Mouse (Mus musculus) ES-E14 (cell line): ENCODE data around the gene Cd300e. TPM values are rescaled to one million over a fixed set of nuclear protein-coding genes. Genes with fewer than 3 reads are reported as not detected.

ENCODE experiments used
- DNase-seq: peaks from one replicate; pipeline ENCODE4 v3.0.0-alpha.2; 2013; ENCODE audit warnings: low read depth, low spot score
- H3K27ac ChIP-seq: 2 replicates; pipeline ENCODE4 v1.5.1; 2012; ENCODE audit warnings: low read depth, mild to moderate bottlenecking, low read length, moderate library complexity, mixed read lengths; ENCODE audit not compliant: poor library complexity, insufficient read depth, severe bottlenecking
- H3K36me3 ChIP-seq: 2 replicates; pipeline ENCODE4 v1.6.1; 2012; ENCODE audit warnings: mild to moderate bottlenecking, low read length, moderate library complexity, mixed read lengths; ENCODE audit not compliant: control insufficient read depth, poor library complexity, insufficient read depth, severe bottlenecking
- H3K4me1 ChIP-seq, 2 experiments: fragments of 150-350 bp in 1 of 2; sonication (generic) in 1 of 2; 2 replicates each; pipeline ENCODE4 v1.6.1; 2012; ENCODE audit warnings: low read length in 2 of 2, mild to moderate bottlenecking in 1 of 2, mixed read lengths in 1 of 2; ENCODE audit not compliant: control insufficient read depth in 2 of 2, insufficient read depth in 2 of 2, poor library complexity in 1 of 2
- H3K4me3 ChIP-seq, 2 experiments: fragments of 150-350 bp in 1 of 2; sonication (generic) in 1 of 2; 2 replicates each; pipeline ENCODE4 v1.5.1; 2012; ENCODE audit warnings: low read length in 2 of 2, low read depth in 1 of 2, mild to moderate bottlenecking in 1 of 2, mixed read lengths in 1 of 2; ENCODE audit not compliant: insufficient read depth in 1 of 2, poor library complexity in 1 of 2, severe bottlenecking in 1 of 2
- H3K9ac ChIP-seq: 2 replicates; pipeline ENCODE4 v1.6.1; 2012; ENCODE audit warnings: low read depth, mild to moderate bottlenecking, low read length, mixed read lengths; ENCODE audit not compliant: poor library complexity, insufficient read depth, severe bottlenecking
- H3K9me3 ChIP-seq: fragments of 150-350 bp; sonication (generic); 2 replicates; pipeline ENCODE4 v1.6.1; 2012; ENCODE audit warnings: low read depth, mild to moderate bottlenecking, low read length; ENCODE audit not compliant: control insufficient read depth, insufficient read depth
- CHD2 ChIP-seq: IDR thresholded peaks from 2 replicates; pipeline ENCODE4 v1.6.1; 2014; ENCODE audit warnings: mild to moderate bottlenecking, low read depth, low read length, inconsistent platforms
- HCFC1 ChIP-seq: IDR thresholded peaks from 2 replicates; pipeline ENCODE4 v1.6.1; 2012; ENCODE audit warnings: low read length, inconsistent platforms, borderline replicate concordance; ENCODE audit not compliant: insufficient read depth
- MAFK ChIP-seq: IDR thresholded peaks from 2 replicates; pipeline ENCODE4 v1.6.1; 2014; ENCODE audit warnings: mild to moderate bottlenecking, low read depth, low read length, inconsistent platforms; ENCODE audit not compliant: insufficient read depth
- ZC3H11A ChIP-seq: IDR thresholded peaks from 2 replicates; pipeline ENCODE4 v1.6.1; 2012; ENCODE audit warnings: low read depth, mild to moderate bottlenecking, inconsistent platforms, low read length, borderline replicate concordance
- ZNF384 ChIP-seq: IDR thresholded peaks from 2 replicates; pipeline ENCODE4 v1.6.1; 2012; ENCODE audit warnings: low read depth, low read length, inconsistent platforms
- in situ Hi-C, 2 experiments: fragments of 600-800 bp; cut with MboI; formaldehyde crosslinking; loops; one replicate each; pipeline ENCODE4 v1.15.1; 2025; ENCODE audit warnings: low sequenced_read_pairs in 2 of 2, inconsistent platforms in 1 of 2; ENCODE audit not compliant: unreplicated experiment in 2 of 2
- total RNA-seq: library from RNA; depleted of rRNA; stranded (reverse); fragments of 300-350 nt; gene quantifications from 2 replicates; pipeline ENCODE4 v1.2.3, GENCODE M21; 2012

The Cd300e gene
- total RNA-seq, 1 experiment = 0.09 TPM

GRCm38 (mm10) chr11:115073002-115073401 lies 11.0 kb upstream of the Cd300e start:
- H3K9me3 ChIP-seq = no peaks in the 10 kb centered on the region
- in situ Hi-C loops = no loop called here
- no peak overlapping the region for H3K9ac ChIP-seq
- DNase-seq = no peak
- H3K27ac ChIP-seq = no peak overlapping the region
- peaks cover 1 to 27% of the 10 kb centered on the region in 2 experiments; a peak in 2 of 4 replicates for H3K4me1 ChIP-seq
- TF ChIP-seq CHD2 (no peak), ZNF384 (no peak), HCFC1 (no peak), ZC3H11A (no peak), MAFK (no peak)
- H3K36me3 ChIP-seq = no peaks in the 10 kb centered on the region
- H3K4me3 ChIP-seq = no peak overlapping the region

- Histone ChIP-seq H3K27ac (peak overlapping the region; percentile 36; the same call in 1 of the 2 replicates), H3K9ac (no peak overlapping the region), H3K9me3 (no peaks in the 10 kb centered on the region), H3K36me3 (no peaks in the 10 kb centered on the region), H3K4me3 (no peak overlapping the region), H3K4me1 (peaks cover 1 to 30% of the 10 kb centered on the region in 2 experiments; a peak in 2 of 4 replicates)
- TF ChIP-seq HCFC1 (no peak), ZNF384 (no peak), ZC3H11A (no peak), CHD2 (no peak), MAFK (no peak)
- DNase-seq = no peak
- in situ Hi-C loops = no loop called here
Observed at GRCm38 (mm10) chr11:115071631-115072294, 9.8 kb upstream of the Cd300e start.

GRCm38 (mm10) chr11:115071015-115071551 lies 9.1 kb upstream of the Cd300e start:
- no peak overlapping the region for H3K9ac ChIP-seq
- no peaks in the 10 kb centered on the region for H3K9me3 ChIP-seq
- peak; percentile 75 for DNase-seq
- in situ Hi-C loops = no loop called here
- H3K4me3 ChIP-seq = no peak overlapping the region
- no peak for TF ChIP-seq ZC3H11A
- no peak; the same call in 1 of the 2 replicates for TF ChIP-seq CHD2
- TF ChIP-seq MAFK = no peak
- TF ChIP-seq ZNF384 = no peak
- no peak for TF ChIP-seq HCFC1
- H3K4me1 ChIP-seq = peaks cover 1 to 30% of the 10 kb centered on the region in 2 experiments; a peak in 2 of 4 replicates
- peak overlapping the region; percentile 36; the same call in 1 of the 2 replicates for H3K27ac ChIP-seq
- no peaks in the 10 kb centered on the region for H3K36me3 ChIP-seq

GRCm38 (mm10) chr11:115066768-115067167 lies 4.8 kb upstream of the Cd300e start:
- Histone ChIP-seq H3K27ac (no peak overlapping the region), H3K9me3 (no peaks in the 10 kb centered on the region), H3K4me1 (peaks cover under 1 to 22% of the 10 kb centered on the region in 2 experiments; a peak in 2 of 4 replicates), H3K4me3 (no peak overlapping the region), H3K9ac (no peak overlapping the region), H3K36me3 (no peaks in the 10 kb centered on the region)
- TF ChIP-seq ZNF384 (peak; percentile 84), HCFC1 (no peak)
- no peak for DNase-seq
- in situ Hi-C loops = no loop called here
